Mouse (Mus musculus) layer of hippocampus, adult 11-12 months (tissue): ENCODE data around the gene Ubap1.

Experiments
- DNase-seq: peaks from one replicate; pipeline ENCODE4 v3.0.0; 2022; ENCODE audit warnings: low spot score

Gene Ubap1

DNA sequence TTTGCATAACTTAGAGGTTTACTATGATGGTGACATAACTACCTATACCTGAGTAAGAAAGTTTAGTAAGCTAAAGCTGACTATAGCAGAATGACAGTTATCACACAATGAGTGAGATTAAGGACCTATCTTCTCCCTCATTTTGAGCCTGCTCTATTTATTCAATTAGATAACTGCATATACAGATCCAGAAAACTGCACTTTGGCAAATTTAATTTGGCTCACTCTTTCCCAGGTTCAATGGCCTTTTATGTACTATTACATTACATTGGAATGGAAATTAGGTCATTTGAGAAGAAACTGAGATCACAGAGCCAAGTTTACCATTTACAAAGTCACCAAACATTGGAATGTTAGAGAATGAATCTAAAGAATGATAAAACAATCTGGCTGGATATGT lies 68.2 kb downstream of the Ubap1 start:
- DNase-seq, result no peak

DNA sequence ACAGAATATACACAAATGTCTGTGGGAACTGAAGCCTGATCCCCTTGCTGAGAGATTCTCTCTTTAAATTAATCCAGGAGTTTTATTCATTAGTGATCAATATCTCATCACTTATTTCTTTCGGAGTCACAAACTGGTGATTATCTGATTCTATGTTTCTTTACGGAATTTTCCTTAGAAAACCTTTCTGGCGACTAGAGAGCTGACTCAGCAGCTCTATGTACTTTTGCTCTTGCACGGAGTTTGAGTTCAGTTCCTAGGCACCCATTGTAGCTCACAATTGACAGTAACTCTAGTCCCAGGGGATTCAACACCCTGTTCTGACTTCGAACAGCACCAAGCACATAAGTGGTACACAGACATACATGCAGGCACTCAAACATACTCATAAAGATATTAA lies 90.1 kb downstream of the Ubap1 start:
- no peak for DNase-seq
